Mouse (Mus musculus) erythroblast, embryonic 14.5 days (primary cell): ENCODE measurements around the gene Gdf11.

Experiments
- GATA1 ChIP-seq: IDR thresholded peaks from 2 replicates; pipeline ENCODE4 v1.6.1; 2012; ENCODE audit warnings: low read length, inconsistent platforms, mixed read lengths
- TAL1 ChIP-seq: IDR thresholded peaks from 3 replicates; pipeline ENCODE4 v1.6.1; 2012; ENCODE audit warnings: low read length, inconsistent platforms, mixed read lengths

GRCm38 (mm10) chr10:128845516-128845915, 46.0 kb downstream of the Gdf11 start:
- TF ChIP-seq GATA1 (no peak), TAL1 (no peak)
